Mouse (Mus musculus) ES-CJ7 (cell line): ENCODE measurements at regions not wholly inside any gene's neighbourhood (a gene's known extent, or its start where the extent isn't known, plus 50 kb on each side); places are given as distances from the start of the nearest gene placed in this dataset.

ENCODE experiments used
- DNase-seq: peaks from one replicate; pipeline ENCODE4 v3.0.0; 2011; ENCODE audit warnings: low read depth, low spot score

DNA sequence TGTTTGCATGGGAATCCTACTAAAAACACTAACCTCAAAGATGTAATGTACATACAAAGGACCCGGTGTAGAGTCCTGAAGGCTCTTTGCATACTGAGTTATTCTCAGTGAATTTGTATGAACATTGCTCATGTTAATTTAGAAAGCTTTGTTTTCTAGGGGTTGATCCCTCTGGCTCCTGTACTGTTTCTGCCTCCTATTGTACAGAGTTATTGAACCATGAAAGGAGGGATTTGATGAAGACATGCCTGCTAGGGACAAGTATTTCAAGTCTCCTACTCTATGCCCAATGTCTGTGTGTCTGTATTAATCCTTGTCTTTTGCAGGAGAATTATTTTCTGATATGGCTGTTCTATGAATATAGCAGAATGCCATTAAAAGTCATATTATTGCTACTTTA is 1425.1 kb downstream of the Fam181b start:
- no peak for DNase-seq

DNA sequence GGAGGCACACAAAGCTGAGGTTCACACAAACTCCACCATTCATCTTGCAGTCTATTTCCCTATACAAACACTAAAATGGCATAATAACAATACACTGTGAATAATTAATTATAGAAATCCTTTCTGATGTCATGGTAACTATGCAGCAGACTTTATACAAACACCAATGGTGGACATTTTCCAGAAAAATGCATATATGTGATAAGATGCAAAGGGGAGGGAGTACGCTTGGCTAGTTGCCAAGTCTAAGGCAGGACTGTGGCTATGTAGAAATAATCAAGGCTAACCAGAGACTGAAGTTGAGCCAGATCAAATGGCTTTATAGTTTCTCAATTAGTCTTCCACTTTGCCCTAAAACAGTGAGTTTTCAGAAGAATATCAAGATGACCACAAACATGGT is 1437.3 kb downstream of the Fam181b start:
- DNase-seq = no peak

DNA sequence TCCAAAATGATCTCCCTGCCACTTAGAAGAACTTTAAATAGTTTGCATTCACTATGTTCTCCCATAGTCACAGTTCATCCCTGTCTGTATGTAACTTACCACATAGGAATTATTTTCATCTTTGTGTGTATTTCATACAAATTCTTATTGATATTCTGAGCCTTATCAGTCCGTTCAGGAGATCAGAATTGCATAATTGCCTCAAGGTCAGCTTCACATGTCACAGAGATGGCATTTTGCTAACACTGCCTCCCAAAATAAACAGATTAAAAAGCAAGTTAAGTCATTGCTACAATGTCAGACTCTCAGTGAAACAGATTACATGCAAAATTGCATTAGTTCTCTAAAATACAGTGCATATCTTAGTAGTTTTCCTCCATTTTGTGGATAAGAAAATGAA is 1452.9 kb downstream of the Fam181b start:
- DNase-seq = no peak

DNA sequence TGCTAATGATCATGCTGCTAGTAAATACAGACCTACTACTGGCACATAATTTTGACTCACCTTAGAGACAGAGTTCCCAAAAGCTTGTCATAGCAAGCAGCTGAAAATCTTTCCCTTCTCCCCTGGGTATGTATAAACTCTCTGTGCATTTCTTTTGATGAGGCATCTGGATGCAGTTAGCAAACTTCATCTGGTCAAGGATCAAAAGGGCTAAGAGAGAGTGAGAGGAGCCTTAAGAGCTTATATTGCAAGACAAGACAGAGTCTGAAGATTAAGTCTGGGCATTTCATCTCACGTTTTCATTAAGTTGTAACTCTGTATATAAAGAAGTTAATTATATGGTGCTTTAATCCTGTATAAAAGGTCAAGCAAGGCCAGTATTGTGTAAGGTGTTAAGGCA is 1468.7 kb downstream of the Fam181b start:
- DNase-seq = no peak

DNA sequence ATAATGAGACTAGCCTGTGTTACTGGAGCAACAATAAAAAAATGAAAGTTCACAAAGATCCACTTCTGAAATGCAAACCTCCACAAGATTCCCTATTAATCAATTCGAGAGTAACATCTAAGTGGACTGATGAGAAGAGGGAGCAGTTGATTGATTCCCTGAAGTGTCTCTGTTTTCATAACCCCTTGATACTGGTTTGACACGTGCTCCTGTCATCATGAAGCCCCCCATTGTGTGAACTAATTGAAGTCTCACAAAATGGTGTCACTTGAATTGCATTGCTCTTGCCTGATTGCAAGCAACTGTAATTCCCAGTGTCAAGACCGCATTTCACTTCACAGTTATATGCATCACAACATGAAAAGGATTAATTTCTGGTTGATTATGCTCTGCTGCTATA is 1501.8 kb downstream of the Fam181b start:
- DNase-seq = no peak

DNA sequence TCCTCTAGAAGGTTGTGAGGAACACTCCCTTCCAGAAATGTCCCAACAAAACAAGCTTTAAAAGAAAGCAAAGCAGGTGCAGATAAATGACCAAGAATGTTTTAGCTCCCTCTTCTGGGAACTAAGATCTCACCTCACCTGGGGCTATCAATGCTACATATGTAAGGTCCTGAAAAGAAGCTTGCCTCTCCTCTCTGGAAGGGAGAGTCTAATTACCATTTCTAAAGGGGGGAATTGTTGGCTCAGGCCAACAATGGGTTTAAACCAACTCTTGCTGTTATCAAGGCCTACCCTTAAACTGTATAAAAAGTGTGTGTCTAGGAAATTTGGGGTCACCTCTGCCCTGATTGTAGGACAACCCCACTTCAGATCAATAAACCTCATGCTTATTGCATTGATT is 1508.1 kb downstream of the Fam181b start:
- peak; percentile 77 for DNase-seq

DNA sequence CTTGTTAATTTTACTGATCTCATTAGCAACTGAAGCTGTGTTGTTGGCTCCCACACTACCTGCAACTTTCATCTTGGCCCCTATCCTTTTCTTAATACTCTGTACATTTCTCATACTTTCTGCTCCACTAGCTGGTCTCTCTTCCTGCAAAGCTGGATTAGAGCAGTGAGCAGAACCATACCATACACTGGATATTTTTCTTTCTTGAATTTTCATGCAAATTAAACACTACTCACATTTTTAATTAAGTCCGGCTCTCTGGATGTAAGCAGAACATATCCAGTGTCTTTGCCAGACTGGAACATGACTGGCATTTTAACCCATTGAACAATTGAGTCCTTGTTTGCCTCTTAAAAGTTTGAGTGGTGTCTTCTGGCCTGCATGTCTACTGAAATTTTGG is 1515.0 kb downstream of the Fam181b start:
- DNase-seq = no peak

DNA sequence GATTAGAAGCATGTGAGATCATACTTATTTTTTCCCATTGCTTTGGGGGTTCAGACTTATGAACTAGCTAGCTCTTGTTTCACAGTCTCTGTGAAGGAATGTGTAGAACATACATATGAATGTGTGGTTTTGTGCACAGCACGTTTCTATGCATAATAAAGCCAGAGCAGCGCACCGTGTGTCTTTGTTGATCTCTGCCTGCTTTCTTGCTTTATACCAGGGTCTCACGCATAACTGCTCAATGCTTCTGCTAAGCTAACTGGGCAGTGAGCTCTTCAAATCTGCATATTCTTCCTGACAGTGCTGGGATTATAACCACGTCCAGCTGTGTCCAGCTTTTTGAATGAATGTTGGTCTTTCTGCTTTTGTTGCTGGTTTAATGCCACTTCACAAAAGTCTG is 1539.3 kb downstream of the Fam181b start:
- DNase-seq = no peak

DNA sequence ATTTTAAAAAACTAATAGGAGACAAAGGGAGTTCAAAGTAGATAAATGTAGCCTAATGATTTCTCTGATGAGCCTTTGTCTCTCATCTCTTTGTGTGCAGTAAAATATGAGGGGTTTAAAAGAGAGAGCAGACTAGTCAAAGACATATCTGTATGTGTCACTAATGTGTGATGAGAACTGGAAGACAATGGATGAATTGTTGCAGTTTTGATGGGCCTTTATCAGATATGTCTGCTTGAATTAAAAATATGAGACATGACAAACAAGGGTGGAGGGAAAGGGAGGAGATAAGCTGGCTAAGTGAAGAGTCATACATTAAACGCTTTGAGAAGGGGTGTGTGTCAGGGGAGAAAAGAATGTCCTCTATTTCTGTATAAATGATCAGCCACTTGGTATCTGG is 1544.9 kb downstream of the Fam181b start:
- DNase-seq = no peak

DNA sequence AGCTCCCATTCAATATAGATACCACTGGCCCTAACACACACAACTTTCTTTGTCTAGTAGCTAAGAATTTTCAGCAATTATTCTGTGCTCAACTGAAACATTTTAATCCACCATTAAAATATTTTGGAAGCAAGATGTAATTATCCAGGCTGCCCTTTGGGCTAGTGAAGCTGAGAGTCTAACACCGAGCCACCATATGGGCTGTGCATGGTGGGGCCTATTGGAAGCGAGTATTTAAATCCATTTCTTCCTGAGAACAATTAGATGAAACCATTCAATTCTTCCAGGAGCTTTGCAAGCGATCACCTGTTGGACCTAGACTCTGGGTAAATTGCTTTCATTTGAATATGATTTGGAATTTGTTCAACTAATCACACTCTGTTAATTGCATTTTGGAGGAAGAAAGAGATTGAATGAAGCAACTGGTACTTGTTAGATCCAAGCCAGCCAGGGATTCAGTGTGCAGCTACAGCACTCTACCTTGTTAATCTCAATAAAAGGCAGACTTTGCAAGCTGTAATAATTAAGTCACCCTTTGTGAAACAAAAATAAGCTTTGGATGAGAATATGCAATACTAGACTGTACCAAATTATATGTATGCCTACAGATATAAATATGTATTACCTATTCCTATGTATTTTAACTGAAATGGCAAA is 1533.6 kb upstream of the Tenm4 start:
- DNase-seq = no peak

DNA sequence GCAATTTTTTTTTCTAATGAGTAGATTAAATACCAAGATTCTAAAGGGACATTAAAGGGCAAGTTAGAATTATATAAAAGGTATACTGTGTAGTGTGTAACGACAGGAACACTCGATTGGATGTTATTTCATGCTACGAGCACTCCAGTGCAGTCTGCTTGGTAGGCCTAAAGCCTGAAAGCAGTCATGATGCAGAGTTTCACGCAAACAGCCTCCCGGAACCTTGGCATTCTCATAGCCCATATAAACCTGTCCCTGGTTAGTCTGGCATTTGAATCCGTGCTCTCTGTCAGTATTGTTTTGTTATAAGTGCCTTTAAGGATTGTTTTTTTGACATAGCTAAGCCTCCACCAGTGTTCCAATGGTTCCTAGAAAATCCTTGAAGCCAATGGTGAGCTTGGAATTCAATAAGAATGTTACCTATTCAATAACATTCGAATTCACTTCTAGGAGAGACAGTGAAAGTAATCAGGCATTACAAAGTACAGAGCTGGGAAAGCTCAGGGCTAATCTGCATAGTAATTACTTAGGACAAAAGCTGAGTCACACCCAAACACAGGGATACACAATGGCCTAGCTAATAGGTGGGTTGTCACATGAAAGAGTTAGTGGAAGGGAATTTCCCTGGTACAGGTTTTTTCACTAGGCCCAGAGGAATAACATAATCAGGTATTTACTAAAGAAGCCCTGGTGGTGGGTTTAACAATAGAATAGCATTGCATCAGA is 1526.3 kb upstream of the Tenm4 start:
- DNase-seq = peak; percentile 79

DNA sequence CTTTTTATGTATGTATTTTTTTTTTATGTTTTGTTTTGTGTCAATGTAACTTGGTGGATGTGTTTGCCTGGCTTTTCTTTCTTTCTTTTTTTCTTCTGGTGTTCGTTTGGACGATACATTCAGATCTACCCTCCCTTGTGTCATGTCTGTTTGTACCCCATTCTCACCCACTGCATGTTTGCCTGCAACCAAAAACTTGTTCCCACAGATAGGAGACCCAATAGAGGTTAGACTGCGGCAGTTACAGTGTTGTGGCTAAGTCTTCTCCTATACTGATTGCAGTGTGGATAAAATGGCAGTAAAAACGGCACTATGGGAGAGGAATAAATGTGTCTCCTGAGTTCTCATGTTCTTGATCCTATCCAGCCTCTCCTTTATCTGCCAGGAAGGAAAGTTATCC is 1525.7 kb upstream of the Tenm4 start:
- DNase-seq = no peak

DNA sequence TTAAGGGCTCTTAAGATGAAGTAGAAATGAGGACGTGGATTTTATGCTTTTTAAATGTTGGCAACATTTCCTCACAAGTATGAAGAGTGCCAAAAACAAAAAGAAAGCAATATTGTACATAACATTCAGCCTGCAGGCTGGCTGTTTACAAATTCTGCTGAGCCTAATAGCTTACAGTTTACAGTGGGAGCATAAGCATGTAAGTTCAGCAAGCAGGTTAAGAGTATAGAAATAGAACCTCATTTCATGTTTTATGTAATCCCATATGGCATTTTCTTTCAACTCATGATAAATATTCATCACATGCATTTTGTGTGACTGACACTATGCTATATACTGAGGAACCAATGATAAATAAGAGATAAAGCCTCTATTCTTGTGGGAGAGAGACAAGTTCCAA is 1520.6 kb upstream of the Tenm4 start:
- DNase-seq = no peak

DNA sequence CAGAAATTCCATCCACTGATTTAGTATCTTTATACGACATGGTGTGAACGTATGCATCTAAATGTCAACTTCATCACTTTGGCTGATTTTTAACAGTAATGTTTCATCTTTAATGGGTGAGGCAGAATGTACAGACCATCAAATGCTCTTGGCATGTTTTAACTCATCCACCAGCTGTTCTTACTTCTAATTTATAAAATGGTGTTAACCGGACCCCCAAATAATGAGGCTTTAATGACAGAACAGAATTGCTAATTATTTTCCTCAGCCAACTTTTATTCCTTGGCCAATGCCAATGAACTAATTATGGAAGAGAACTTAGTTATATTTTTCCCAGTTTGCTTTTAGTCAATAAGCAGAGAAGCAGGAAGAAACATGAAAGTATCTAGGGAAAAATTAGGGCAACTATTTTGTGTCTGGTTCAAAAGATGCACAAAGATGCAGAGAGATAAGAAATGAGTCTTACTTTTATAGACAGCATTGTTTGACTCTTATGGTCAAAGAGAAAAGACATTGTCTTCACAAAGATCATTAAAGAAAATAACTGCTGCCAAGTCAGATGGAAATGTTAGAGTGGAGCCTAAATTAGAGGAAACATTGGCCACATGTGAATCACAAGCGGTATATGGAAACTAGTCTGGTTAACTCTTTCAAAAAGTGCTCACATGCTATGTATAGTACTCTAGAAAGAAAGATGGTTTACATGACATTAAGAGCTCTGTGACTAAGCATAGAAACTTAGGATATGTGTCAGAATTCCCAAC is 1504.5 kb upstream of the Tenm4 start:
- DNase-seq = no peak

DNA sequence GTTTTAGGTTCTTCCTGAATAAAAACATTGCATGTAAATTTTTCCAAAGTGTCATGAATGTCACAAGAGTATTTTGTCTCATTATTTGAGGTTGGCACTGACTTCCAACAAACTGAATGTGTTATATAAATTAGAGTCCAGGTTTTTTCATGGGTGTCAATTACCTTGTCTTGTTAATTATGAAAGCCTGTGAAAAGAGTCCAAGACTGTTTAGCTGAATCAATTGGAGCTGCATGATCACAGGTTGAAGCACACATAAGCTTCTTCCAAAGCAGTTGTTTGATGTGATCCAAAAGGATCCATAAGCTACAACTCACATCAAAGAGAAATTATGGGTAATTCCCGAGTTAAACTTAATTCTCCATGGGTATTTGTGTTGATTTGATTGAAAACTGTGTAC is 1502.8 kb upstream of the Tenm4 start:
- no peak for DNase-seq

DNA sequence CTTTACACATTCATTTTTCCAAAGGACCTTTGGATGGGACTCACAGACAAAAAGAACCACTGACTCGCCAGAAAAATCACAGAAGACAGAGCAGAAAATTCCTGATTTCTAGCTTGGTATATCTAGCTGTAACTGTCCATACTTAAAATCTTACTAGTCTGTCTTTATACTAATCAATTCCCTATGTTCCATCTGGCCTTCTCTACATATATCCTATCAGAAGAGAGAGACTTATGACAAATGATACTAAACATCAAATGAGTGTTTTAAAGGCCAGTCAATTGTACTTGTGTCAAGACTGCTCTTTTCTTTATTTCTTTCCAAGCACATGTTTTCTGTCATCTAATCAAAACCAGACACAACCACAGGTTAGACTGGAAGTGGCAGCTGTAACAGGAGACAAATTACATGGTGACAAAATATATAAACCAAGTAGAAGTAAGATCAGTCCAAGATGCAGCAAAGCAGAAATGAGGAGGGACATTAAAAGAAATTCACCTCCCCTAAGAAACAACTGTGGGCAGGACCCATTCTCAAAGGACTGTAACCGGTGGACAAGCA is 1502.1 kb upstream of the Tenm4 start:
- no peak for DNase-seq

DNA sequence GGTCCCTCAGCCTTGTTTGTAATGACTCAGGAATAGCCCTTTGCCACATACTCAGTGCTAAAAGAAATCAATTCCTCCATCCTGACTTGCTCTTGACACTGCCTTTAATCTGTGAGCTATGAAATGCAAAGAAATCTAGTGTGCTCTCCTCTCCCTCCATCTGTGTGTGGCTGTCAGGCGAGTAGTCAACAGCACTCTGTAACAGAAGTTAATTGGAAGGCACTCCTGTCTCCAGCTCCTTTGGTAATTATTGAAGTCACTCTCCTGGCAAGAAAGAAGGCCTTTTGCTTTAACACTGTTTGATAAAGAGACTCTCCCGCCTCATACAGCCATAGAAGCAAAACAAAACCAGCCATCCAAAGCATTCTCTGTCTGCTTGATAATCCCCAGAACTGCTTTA is 1483.2 kb upstream of the Tenm4 start:
- DNase-seq = no peak

DNA sequence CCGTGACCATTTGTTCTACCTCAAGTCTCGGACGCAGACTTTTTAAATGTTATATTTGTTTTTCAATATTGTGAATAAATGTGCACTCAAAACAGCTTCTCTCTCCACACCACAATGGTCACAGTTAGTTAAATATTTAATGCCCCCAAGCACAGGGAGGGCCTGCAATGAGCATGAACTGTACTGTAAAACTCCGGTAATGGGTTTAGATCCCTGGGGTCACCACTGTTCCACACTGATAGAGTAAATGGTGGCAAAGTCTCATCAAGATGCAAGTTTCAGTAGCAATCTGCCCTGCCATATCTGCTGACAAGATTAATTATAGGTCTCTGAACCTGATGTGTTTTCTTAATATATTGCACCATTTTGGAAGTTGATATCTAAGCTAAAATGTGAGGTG is 1473.8 kb upstream of the Tenm4 start:
- no peak for DNase-seq

DNA sequence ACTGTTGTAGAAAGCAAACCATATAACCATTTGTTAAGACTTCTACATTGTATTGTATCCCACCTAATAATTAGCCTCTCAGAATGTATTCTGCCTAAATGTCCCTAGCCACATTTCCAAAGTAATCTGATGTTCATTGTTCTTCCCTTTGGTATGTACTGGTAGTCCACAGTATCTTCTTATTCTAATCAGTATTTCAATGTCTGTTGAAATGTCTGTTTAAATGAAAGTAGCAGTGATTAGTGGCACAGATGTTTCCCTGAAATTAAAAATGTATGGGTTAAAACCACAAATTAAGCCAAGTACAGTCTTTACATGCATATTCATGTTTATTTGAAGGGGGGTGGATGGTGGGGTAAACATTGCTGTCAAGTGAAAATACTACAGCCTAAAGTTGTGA is 1464.6 kb upstream of the Tenm4 start:
- no peak for DNase-seq

DNA sequence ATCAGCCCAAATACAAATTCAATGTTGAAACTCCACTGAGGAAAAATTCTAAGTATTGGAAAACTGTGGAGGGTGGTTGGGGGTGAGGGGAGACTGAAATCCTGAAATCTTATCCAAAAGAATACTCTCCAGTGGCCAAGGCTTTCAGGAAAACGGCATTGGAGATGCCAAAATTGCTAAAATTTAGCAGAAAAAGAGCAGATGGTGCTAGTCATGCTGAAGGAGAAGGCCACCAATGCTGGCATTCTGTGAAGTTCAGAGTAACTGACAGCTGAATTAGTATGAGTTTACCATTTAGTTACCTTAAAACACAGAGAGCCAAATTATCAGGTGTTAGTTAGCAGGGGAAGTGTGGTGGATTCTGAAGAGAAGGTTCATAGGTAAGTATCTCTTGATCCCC is 1437.6 kb upstream of the Tenm4 start:
- no peak for DNase-seq

DNA sequence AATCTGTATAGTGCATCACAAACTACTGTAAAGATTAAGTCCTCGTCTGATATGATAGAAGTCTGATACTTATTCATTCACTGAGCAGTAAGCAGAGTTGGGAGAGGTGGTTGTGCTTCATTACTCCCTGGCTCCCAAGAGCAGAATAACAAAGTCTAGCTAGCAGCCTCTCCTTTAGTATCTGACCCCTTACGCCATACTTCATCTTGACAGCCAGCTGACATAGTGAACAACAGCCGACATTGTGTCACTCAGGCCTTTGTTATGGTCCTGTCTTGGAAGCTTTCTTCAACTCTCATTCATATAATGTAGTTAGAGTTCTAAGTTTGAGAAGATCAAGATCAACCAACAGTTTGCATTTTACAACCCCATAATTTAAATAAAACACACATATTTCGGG is 1436.3 kb upstream of the Tenm4 start:
- no peak for DNase-seq
